Mouse (Mus musculus) CH12.LX (cell line): ENCODE measurements around the gene Adap1. TPM values are rescaled to one million over a fixed set of nuclear protein-coding genes. Genes with fewer than 3 reads are reported as not detected.

Experiments
- DNase-seq: peaks from one replicate; pipeline ENCODE4 v3.0.0-alpha.2; 2013; ENCODE audit errors: extremely low read depth
- H3K27ac ChIP-seq: 2 replicates; pipeline ENCODE4 v1.5.1; 2012; ENCODE audit warnings: low read depth, mild to moderate bottlenecking, control low read depth, moderate library complexity; ENCODE audit not compliant: insufficient read depth
- H3K27me3 ChIP-seq: replicated peaks from 2 replicates; pipeline ENCODE3; 2012; ENCODE audit warnings: inconsistent platforms
- H3K36me3 ChIP-seq, 2 experiments: replicated peaks in 1 of 2; 2 replicates each; pipeline versions ENCODE3 to v1.6.1; 2012; ENCODE audit warnings: inconsistent platforms in 1 of 2, low read length in 1 of 2, mild to moderate bottlenecking in 1 of 2, mixed read lengths in 1 of 2, moderate library complexity in 1 of 2; ENCODE audit not compliant: control insufficient read depth in 1 of 2, insufficient read depth in 1 of 2
- H3K4me1 ChIP-seq, 2 experiments: 2 replicates each; pipeline ENCODE4 v1.6.1; 2012; ENCODE audit warnings: inconsistent platforms in 1 of 2, moderate library complexity in 1 of 2; ENCODE audit not compliant: insufficient read depth in 2 of 2, control insufficient read depth in 1 of 2
- H3K4me2 ChIP-seq: 2 replicates; pipeline ENCODE4 v1.6.1; 2012; ENCODE audit warnings: low read depth, mild to moderate bottlenecking, control low read depth; ENCODE audit not compliant: poor library complexity, insufficient read depth, severe bottlenecking
- H3K4me3 ChIP-seq, 3 experiments: fragments of 150-350 bp in 1 of 3; sonication (generic) in 1 of 3; replicated peaks in 1 of 3; 2 replicates each; pipeline versions ENCODE3 to v1.5.1; 2011 to 2012; ENCODE audit warnings: low read depth in 2 of 3, low read length in 2 of 3, mild to moderate bottlenecking in 2 of 3, moderate library complexity in 2 of 3, control low read depth in 1 of 3, improper control_type of control experiment in 1 of 3, inconsistent platforms in 1 of 3, mixed read lengths in 1 of 3; ENCODE audit not compliant: poor library complexity in 1 of 3
- H3K79me2 ChIP-seq: replicated peaks from 2 replicates; pipeline ENCODE4 v1.6.1; 2012; ENCODE audit warnings: mild to moderate bottlenecking, moderate library complexity; ENCODE audit not compliant: control insufficient read depth, poor library complexity, insufficient read depth, severe bottlenecking; ENCODE audit errors: extremely low read depth
- H3K9ac ChIP-seq: 2 replicates; pipeline ENCODE4 v1.6.1; 2012; ENCODE audit warnings: low read depth, mild to moderate bottlenecking, control low read depth, moderate library complexity; ENCODE audit not compliant: insufficient read depth
- H3K9me3 ChIP-seq: replicated peaks from 2 replicates; pipeline ENCODE3; 2012; ENCODE audit warnings: low read length, inconsistent platforms, mixed read lengths
- CTCF ChIP-seq, 2 experiments: IDR thresholded peaks in 1 of 2; conservative IDR thresholded peaks in 1 of 2; 2 replicates each; pipeline ENCODE4 v1.5.1; 2011 to 2012; ENCODE audit warnings: low read depth in 2 of 2, low read length in 2 of 2, improper control_type of control experiment in 1 of 2, inconsistent platforms in 1 of 2, mild to moderate bottlenecking in 1 of 2, moderate library complexity in 1 of 2
- HCFC1 ChIP-seq: IDR thresholded peaks from 2 replicates; pipeline ENCODE4 v1.6.1; 2012; ENCODE audit warnings: low read depth, mild to moderate bottlenecking, inconsistent platforms, low read length, improper control_type of control experiment
- IRF4 ChIP-seq: IDR thresholded peaks from 2 replicates; pipeline ENCODE4 v1.6.1; 2014; ENCODE audit warnings: low read depth, mild to moderate bottlenecking, inconsistent platforms, low read length, improper control_type of control experiment
- MAX ChIP-seq: IDR thresholded peaks from 2 replicates; pipeline ENCODE4 v1.6.1; 2011; ENCODE audit warnings: low read length, improper control_type of control experiment
- MAZ ChIP-seq: IDR thresholded peaks from 2 replicates; pipeline ENCODE4 v1.6.1; 2012; ENCODE audit warnings: low read depth, mild to moderate bottlenecking, inconsistent platforms, low read length, improper control_type of control experiment, moderate library complexity
- MYC ChIP-seq: IDR thresholded peaks from 2 replicates; pipeline ENCODE4 v1.6.1; 2011; ENCODE audit warnings: low read depth, mild to moderate bottlenecking, improper control_type of control experiment, low read length
- NELFE ChIP-seq: IDR thresholded peaks from 2 replicates; pipeline ENCODE4 v1.6.1; 2011; ENCODE audit warnings: low read depth, low read length, improper control_type of control experiment
- NRF1 ChIP-seq: IDR thresholded peaks from 2 replicates; pipeline ENCODE4 v1.6.1; 2014; ENCODE audit warnings: low read depth, mild to moderate bottlenecking, inconsistent platforms, low read length, improper control_type of control experiment, moderate library complexity
- PAX5 ChIP-seq: IDR thresholded peaks from 2 replicates; pipeline ENCODE4 v1.6.1; 2012; ENCODE audit warnings: low read length, inconsistent platforms, mixed read lengths
- RAD21 ChIP-seq: IDR thresholded peaks from 2 replicates; pipeline ENCODE4 v1.6.1; 2011; ENCODE audit warnings: low read depth, mild to moderate bottlenecking, low read length, improper control_type of control experiment, moderate library complexity
- RCOR1 ChIP-seq: conservative IDR thresholded peaks from 2 replicates; pipeline ENCODE4 v1.6.1; 2012; ENCODE audit warnings: low read depth, mild to moderate bottlenecking, inconsistent platforms, low read length, improper control_type of control experiment
- SMC3 ChIP-seq: IDR thresholded peaks from 2 replicates; pipeline ENCODE4 v1.6.1; 2011; ENCODE audit warnings: low read depth, low read length, improper control_type of control experiment
- TBP ChIP-seq: conservative IDR thresholded peaks from 2 replicates; pipeline ENCODE4 v1.6.1; 2011; ENCODE audit warnings: low read depth, low read length, improper control_type of control experiment
- TCF12 ChIP-seq: IDR thresholded peaks from 2 replicates; pipeline ENCODE4 v1.6.1; 2014; ENCODE audit warnings: low read depth, mild to moderate bottlenecking, inconsistent platforms, low read length, improper control_type of control experiment
- USF1 ChIP-seq: IDR thresholded peaks from 2 replicates; pipeline ENCODE4 v1.6.1; 2014; ENCODE audit warnings: low read depth, mild to moderate bottlenecking, inconsistent platforms, low read length, improper control_type of control experiment
- dilution Hi-C: fragments of 300-500 bp; cut with MboI; formaldehyde crosslinking; loops from 2 replicates; pipeline ENCODE4 v1.14.3; 2020; ENCODE audit warnings: low sequenced_read_pairs; ENCODE audit not compliant: extremely low pct_unique_long_range_greater_than_20kb, extremely low pct_ligation_motif_present
- in situ Hi-C: fragments of 300-500 bp; cut with MboI; formaldehyde crosslinking; loops from 3 replicates; pipeline ENCODE4 v1.14.3; 2019; ENCODE audit warnings: low sequenced_read_pairs, low pct_ligation_motif_present, low pct_unique_long_range_greater_than_20kb, mixed read lengths
- polyA plus RNA-seq: library from polyadenylated mRNA; unstranded; fragments of >175 nt; gene quantifications from 2 replicates; pipeline ENCODE4 v1.2.1, GENCODE M21; 2012; ENCODE audit warnings: low read depth; ENCODE audit not compliant: insufficient read length
- total RNA-seq, 2 experiments: library from RNA; depleted of rRNA; stranded (reverse); fragments of 300-350 nt in 1 of 2; fragments of >200 nt in 1 of 2; gene quantifications; 2 replicates each; pipeline ENCODE4 v1.2.3; 2012 to 2014

The Adap1 gene
- total and polyA plus RNA-seq, 3 experiments: 53.9 to 73.2 (median 70.7) TPM

- in situ Hi-C loops: loop anchor here (25.0 kb wide), 1 partner anchor 103 kb away; the partner anchor contains the start of gene 3110082I17Rik
- TF ChIP-seq RCOR1 (no peak), TBP (no peak), NRF1 (no peak), MAZ (no peak), IRF4 (no peak), TCF12 (no peak), HCFC1 (no peak), NELFE (no peak)
- DNase-seq: no peak
- no peaks in the 10 kb centered on the region for H3K79me2 ChIP-seq
- no peaks in the 10 kb centered on the region for H3K27me3 ChIP-seq
- peaks cover 0 to under 1% of the 10 kb centered on the region in 2 experiments; a peak in 1 of 4 replicates for H3K4me1 ChIP-seq
- H3K27ac ChIP-seq: no peak overlapping the region
- no peak overlapping the region for H3K4me3 ChIP-seq
- no peaks in the 10 kb centered on the region for H3K9me3 ChIP-seq
- dilution Hi-C loops: no loop called here
- no peak overlapping the region for H3K4me2 ChIP-seq
- H3K9ac ChIP-seq: no peak overlapping the region
- H3K36me3 ChIP-seq: peaks cover 15 to 67% of the 10 kb centered on the region in 2 experiments
Measured at GRCm38 (mm10) chr5:139359244-139359643, 33.8 kb upstream of the Adap1 start.

GRCm38 (mm10) chr5:139358653-139359052, 33.2 kb upstream of the Adap1 start:
- no peak overlapping the region for H3K4me2 ChIP-seq
- no peak overlapping the region for H3K9ac ChIP-seq
- H3K79me2 ChIP-seq: no peaks in the 10 kb centered on the region
- no peak overlapping the region for H3K27ac ChIP-seq
- in situ Hi-C loops: loop anchor here (25.0 kb wide), 1 partner anchor 104 kb away; the partner anchor contains the start of gene 3110082I17Rik
- peaks cover 13 to 63% of the 10 kb centered on the region in 2 experiments for H3K36me3 ChIP-seq
- dilution Hi-C loops: no loop called here
- no peaks in the 10 kb centered on the region for H3K9me3 ChIP-seq
- DNase-seq: peak; percentile 41
- H3K4me1 ChIP-seq: no peaks in the 10 kb centered on the region
- H3K27me3 ChIP-seq: no peaks in the 10 kb centered on the region
- TF ChIP-seq MAX (0 out of 2 replicates have a peak, but pooled peaks have one; percentile 38), CTCF (conservative IDR thresholded peaks at IDR 0.05 in 1 of 2, IDR thresholded peaks at IDR 0.05 in 1 of 2; ENCODE audit: low read depth in 2 of 2, low read length in 2 of 2) (peak; percentile 23 to 70; a peak in 2 of 4 replicates), RAD21 (peak; percentile 44), MYC (peak; percentile 45; the same call in 1 of the 2 replicates), USF1 (no peak), PAX5 (no peak), SMC3 (peak; percentile 53)
- no peak overlapping the region for H3K4me3 ChIP-seq
